Mouse (Mus musculus) T-helper 2 cell (primary cell): ENCODE measurements around the gene Tuba1a.
"Not testable (repeated sequence)": the region's sequence is repeated elsewhere in the genome, so short reads cannot be mapped to it uniquely, and the experiment has no call there.

Experiments used
- in situ Hi-C: fragments of 300-600 bp; cut with MboI, MseI; formaldehyde crosslinking; loops from one replicate; pipeline ENCODE4 v1.15.1; 2025; ENCODE audit warnings: high pct_unique_total_duplicates

The Tuba1a gene

DNA sequence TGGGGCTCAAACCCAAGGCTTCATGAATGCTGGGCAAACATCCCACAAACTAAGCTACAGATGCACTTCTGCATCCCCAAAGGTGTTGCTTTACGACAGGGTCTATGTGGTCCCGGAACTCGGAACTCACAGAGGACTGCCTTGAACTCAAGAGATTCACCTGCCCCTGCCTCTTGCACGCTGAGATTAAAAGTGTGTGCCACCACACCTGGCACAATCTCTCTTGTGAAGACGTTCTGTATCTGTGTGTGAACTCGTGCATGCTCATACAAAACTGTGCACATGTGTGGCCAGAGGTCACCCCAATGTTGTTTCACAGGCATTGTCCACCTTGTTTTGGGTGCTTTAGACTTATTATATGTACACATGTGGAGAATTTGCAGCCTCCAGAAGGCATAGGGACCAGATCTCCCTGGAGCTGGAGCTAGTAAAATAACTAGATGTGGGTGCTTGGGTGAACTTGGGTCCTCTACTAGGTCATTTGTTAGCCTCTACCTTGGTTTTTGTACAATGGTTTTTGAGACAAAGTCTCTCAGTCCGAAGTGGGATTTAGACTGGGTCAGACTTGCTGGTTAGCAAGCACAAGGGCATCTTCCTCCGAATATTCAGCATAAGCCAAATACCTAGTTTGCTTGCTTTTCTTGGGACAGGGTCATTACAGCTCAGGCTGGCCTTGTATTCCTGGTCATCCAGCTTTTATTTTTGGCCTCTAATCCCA, 23.3 kb downstream of the Tuba1a start:
- in situ Hi-C loops, result loop anchor here (5.0 kb wide), 1 partner anchor 102 kb away; no protein-coding TSS in a partner anchor

DNA sequence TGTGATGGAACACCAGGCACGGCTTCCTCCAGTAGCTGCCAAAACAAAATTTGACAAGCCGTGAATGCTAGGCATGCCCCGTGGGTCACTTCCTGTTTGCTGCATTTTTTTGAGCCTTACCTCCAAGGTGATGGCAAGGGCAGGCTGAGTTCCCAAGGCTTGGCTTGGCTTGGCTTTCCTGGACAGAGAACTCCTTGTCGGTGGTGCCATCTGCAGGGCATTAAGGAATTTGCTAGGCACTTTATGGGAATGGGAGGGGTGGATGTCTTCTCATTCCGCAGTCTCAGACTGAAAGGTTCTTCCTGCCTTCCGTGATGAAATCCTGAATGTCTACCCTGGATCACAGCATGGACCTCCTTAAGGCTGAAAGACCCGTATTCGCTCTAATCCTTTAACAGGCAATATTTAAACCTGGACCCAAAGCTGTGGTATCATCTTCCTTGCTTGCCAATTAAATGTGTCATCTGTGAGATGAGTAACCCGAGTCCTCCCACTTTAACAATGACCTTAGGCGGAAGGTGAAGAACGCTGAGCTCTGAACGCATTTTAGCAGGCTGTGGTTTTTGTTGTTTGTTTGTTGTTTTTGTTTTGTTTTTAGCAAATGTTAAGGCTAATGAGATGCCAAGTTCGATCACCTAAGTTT, 24.8 kb downstream of the Tuba1a start:
- in situ Hi-C loops, result no loop called here

DNA sequence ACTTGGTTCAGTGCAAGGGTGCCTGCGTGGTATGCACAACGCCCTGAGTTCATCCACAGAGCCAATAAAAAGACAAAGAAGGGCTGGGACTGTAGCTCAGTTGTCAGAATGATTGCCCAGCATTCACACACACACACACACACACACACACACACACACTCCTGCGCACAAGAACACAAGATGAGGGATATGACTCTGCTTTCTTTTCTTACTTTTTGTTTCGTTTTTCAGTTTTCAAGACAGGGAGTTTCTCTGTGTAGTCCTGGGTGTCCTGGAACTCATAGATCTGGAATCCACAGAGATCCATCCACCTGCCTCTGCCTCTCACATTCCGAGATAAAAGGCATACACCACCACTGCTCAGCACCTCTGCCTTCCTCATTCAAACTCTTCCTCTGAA, 25.9 kb downstream of the Tuba1a start:
- in situ Hi-C loops, result no loop called here

DNA sequence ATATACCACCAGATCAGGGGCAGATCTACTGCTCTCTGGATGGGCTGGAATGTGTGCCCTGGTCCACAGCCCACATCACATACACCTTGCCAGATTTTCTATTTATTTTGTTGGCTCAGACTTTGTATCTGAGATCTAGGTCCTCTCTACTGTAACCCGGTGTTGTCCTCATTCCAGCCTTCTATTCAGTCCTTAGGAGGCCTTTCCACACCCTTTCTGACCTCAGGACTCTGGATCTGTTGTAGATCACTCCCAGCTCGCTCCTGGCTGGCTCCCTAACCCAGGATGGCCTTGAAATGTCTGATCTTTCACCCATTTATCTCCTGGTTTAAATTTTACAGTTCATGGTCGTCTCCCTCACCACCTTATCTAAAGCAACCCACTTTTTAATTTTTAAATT, 28.8 kb downstream of the Tuba1a start:
- in situ Hi-C loops, result loop anchor here (5.0 kb wide), 1 partner anchor 37 kb away; no protein-coding TSS in a partner anchor

DNA sequence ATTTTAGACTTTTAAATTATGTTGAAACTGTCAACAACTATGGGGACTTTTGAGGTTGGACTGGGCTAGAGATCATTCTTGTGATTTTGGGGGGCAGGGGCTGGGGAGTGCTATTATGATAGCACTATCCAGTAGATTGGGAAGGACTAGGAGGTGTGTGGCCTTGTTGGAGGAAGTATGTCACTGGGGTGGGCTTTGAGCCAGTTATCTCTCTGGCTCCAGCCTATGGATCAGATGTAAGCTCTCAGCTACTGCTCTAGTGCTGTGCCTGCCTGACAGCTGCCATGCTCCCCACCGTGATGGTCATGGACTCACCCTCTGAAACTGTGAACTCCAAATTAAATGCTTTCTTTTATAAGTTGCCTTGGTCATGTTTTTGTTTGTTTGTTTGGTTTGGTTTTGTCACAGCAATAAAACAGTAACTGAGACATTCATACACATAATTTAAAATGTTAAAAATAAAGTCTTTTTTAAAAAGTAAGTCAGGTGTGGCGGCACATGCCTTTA, 30.4 kb downstream of the Tuba1a start:
- in situ Hi-C loops, result loop anchor here (5.0 kb wide), 1 partner anchor 36 kb away; no protein-coding TSS in a partner anchor

DNA sequence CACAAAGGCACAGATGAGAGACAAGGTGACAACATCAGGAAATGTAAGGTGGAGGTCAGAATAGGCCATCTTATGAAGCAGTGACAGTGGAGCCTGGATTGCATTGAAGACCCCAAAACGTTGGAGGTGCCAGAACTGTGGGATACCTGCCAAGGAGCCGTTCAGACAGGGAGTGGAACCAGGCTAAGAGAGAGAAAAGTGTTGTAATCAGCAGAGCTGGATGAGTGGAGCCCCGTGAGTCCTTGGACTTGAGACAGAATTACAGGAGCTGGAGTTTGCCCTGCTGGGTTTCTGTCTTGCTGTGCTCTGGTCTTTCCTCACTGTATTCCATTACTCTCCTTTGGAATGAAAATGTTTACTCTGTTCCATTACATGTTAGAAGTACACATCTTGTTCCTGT, 30.9 kb downstream of the Tuba1a start:
- in situ Hi-C loops, result loop anchor here (5.0 kb wide), 1 partner anchor 35 kb away; no protein-coding TSS in a partner anchor

DNA sequence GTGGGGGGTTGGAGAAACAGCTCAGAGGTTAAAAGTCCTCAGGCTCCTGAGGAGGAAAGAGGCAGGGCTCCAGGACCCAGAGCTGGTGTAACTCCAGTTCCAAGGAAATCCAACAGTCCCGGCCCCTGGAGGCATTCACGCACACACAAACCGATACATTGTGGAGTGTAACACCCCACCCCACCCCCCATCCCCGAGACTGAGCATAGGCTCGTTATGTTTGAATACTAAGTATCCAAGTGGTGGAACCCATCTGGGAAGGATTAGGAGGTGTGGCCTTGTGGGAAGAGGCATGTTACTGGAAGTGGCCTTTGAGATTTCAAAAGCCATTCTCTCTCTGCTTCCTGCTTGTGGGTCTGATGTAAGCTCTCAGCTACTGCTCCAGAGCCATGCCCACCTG, 32.0 kb downstream of the Tuba1a start:
- in situ Hi-C loops, result loop anchor here (5.0 kb wide), 1 partner anchor 34 kb away; no protein-coding TSS in a partner anchor

DNA sequence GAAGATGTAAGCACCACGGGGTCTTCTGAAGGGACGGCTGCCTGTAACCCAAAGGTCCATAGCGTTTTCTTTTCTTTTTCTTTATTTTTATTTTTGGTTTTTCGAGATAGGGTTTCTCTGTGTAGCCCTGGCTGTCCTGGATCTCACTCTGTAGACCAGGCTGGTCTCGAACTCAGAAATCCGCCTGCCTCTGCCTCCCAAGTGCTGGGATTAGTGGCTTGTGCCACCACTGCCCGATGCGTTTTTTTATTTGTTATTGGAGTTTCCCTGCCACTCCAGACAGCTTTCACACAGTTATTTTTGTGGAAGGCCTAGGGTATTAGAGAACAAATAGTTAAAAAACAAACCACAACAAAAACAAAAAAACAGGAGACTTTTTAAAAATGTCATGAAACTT, 35.0 kb downstream of the Tuba1a start:
- in situ Hi-C loops, result not testable (repeated sequence)

DNA sequence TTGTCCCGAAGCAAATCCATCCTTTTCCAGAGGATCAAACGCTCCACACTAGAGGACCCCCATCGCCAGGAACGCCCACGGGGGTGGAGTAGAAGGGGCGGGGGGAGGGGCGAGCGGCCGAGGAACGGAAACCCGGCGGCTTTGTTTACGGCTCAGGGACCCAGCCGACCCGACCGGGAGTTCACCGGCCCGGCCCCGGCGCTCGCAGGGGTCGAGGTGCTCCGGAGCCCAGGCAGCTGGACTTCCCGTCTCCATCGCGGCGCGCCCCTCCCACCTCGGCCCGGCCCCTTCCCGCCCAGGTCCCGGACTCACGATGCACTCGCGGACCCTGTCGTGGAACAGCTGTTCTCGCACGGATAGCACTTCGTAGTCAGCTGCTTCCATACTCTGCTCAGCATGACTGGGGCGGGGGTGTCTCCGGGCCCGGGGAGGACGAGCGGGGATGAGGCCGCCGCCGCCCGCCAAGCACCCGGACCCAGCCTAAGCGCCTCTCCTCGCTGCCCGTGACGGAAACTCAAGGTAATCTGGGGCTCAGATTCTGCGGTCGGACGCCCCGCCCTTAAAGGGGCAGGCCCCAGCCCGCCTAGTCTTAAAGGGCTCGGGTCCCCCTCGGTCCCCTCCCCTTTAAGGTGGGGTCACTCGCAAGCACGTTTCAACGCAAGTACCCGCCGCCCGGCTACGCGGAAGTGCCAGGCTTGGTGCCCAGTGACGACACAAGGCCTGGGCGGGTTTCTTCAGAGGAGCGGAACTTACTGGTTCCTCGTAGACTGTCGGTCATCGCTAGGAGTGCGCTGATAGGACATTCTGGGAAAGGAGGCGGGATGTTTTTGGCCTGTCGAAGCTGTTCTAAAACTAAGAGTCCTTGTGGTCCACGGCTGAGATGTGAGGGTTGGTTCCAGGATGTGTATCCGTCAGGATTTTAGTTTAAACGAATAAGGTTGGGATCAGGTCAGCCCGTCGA, 35.7 kb downstream of the Tuba1a start, which contains the start of gene Lmbr1l:
Lmbr1l (minus strand) TSS at position 694 of the 961 bp plus-strand sequence.
- in situ Hi-C loops, result no loop called here

GRCm38 (mm10) chr15:98917091-98917490, 36.4 kb downstream of the Tuba1a start:
- in situ Hi-C loops, result no loop called here

DNA sequence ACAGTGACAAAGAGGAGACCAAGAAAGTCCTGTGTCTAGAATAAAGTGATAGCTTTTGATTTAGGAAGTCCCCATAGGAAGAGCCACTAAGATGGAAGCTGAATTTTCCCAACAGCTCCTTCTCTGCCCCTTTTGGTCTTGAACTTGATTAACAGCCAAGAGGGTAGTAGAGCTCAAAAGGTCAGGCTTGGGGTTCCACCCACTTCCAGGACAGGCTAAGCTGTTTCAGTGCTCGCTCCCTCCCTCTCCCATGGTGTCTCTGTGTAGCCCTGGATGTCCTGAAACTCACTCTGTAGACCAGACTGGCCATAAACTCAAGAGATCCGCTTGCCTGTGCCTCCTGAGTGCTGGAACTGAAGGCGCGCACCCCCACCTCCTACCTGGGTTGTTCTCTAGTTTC, 37.5 kb downstream of the Tuba1a start:
- in situ Hi-C loops, result no loop called here

GRCm38 (mm10) chr15:98914903-98915302, 38.6 kb downstream of the Tuba1a start:
- in situ Hi-C loops, result no loop called here

DNA sequence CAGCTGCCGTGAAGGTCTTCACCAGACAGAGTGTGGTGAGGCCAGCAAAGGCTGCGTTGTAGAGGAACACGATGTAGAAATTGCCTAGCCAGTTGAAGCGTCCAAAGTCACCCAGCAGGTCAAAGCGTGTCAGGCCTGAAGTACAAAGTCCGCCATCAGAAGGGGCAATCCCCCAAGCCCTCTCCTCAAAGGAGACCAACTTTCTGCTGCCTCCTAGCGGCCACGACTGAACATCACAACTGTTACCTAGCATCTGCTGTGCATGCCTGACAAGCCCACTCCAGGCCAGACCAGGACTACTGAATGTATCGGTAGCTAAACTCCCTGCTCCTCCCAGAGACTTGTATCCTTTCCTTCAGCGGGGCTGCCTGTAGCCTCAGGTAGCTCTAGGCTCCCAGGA, 48.8 kb downstream of the Tuba1a start:
- in situ Hi-C loops, result no loop called here

- in situ Hi-C loops, result no loop called here
Measured at GRCm38 (mm10) chr15:98902600-98902999, 50.9 kb downstream of the Tuba1a start.

DNA sequence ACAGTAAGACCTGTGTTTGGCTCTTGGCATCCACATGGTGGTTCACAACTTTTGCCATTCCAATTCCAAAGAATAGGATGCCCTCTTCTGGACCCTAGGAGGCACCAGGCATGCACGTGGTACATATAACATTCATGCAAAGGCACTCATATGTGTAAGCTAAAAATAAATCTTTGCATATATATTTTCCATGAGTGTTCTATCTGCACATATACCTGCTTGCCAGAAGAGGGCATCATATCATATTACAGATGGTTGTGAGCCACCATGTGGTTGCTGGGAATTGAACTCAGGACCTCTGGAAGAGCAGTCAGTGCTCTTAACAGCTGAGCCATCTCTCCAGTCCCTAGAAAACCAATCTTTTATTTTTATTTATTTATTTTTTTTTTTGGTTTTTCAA, 52.0 kb downstream of the Tuba1a start:
- in situ Hi-C loops, result no loop called here
